Mouse (Mus musculus) heart, embryonic 14.5 days (tissue): ENCODE measurements at regions not wholly inside any gene's neighbourhood (a gene's known extent, or its start where the extent isn't known, plus 50 kb on each side); places are given as distances from the start of the nearest gene placed in this dataset.

Source experiments
- ATAC-seq: fragments of 200-750 bp; cut with Nextera tagmentation; 2 replicates; pipeline ENCODE4 v1.8.0; 2017; ENCODE audit warnings: low read depth, moderate TSS enrichment; ENCODE audit not compliant: insufficient number of reproducible peaks, insufficient read depth, low FRiP score
- H3K27ac ChIP-seq, 2 experiments: fragments of 200-500 bp in 1 of 2; fragments of 300-500 bp in 1 of 2; sonication (generic) in 1 of 2; replicated peaks in 1 of 2; 2 replicates each; pipeline ENCODE4 v1.5.1; 2012 to 2014; ENCODE audit warnings: low read depth in 2 of 2, low read length in 2 of 2, control low read depth in 1 of 2, mild to moderate bottlenecking in 1 of 2, mixed read lengths in 1 of 2; ENCODE audit not compliant: control insufficient read depth in 1 of 2, insufficient read depth in 1 of 2
- H3K27me3 ChIP-seq: fragments of 300-500 bp; sonication (generic); 2 replicates; pipeline ENCODE4 v1.6.1; 2014; ENCODE audit warnings: mild to moderate bottlenecking, low read length, control low read depth; ENCODE audit not compliant: control insufficient read depth, insufficient read depth
- H3K36me3 ChIP-seq: fragments of 300-500 bp; sonication (generic); 2 replicates; pipeline ENCODE4 v1.6.1; 2014; ENCODE audit warnings: mild to moderate bottlenecking, control low read depth, low read length, mixed read lengths; ENCODE audit not compliant: control insufficient read depth, insufficient read depth
- H3K4me1 ChIP-seq, 2 experiments: fragments of 200-500 bp in 1 of 2; fragments of 300-500 bp in 1 of 2; sonication (generic) in 1 of 2; 2 replicates each; pipeline ENCODE4 v1.6.1; 2012 to 2014; ENCODE audit warnings: low read length in 2 of 2, control low read depth in 1 of 2, mixed read lengths in 1 of 2; ENCODE audit not compliant: control insufficient read depth in 2 of 2, insufficient read depth in 2 of 2
- H3K4me2 ChIP-seq: fragments of 300-500 bp; sonication (generic); 2 replicates; pipeline ENCODE4 v1.6.1; 2014; ENCODE audit warnings: mild to moderate bottlenecking, low read length
- H3K4me3 ChIP-seq, 2 experiments: fragments of 200-500 bp in 1 of 2; fragments of 300-500 bp in 1 of 2; sonication (generic) in 1 of 2; 2 replicates each; pipeline ENCODE4 v1.5.1; 2012 to 2014; ENCODE audit warnings: low read length in 2 of 2, mild to moderate bottlenecking in 2 of 2, control low read depth in 1 of 2, low read depth in 1 of 2, moderate library complexity in 1 of 2; ENCODE audit not compliant: control insufficient read depth in 1 of 2, insufficient read depth in 1 of 2
- H3K9ac ChIP-seq: fragments of 300-500 bp; sonication (generic); 2 replicates; pipeline ENCODE4 v1.6.1; 2014; ENCODE audit warnings: mild to moderate bottlenecking, low read length
- H3K9me3 ChIP-seq: fragments of 300-500 bp; sonication (generic); 2 replicates; pipeline ENCODE4 v1.6.1; 2016; ENCODE audit warnings: low read length, control low read depth; ENCODE audit not compliant: control insufficient read depth
- WGBS: fragments of 180-500 bp; shearing (Covaris S2); extraction: QIAGEN DNeasy Blood & Tissue Kit; methylation state at CpG from one replicate; pipeline ENCODE4 v1.1.7; 2014; 5-methylcytosine and 5-hydroxymethylcytosine counted together

- H3K27ac ChIP-seq = no peak overlapping the region
- H3K4me1 ChIP-seq = no peaks in the 10 kb centered on the region; a peak in 2 of 4 replicates
- H3K9me3 ChIP-seq = no peaks in the 10 kb centered on the region
- H3K9ac ChIP-seq = no peak overlapping the region
- H3K36me3 ChIP-seq = no peaks in the 10 kb centered on the region
- ATAC-seq = no peak
- no peak overlapping the region for H3K4me2 ChIP-seq
- H3K4me3 ChIP-seq = no peak overlapping the region
- no peaks in the 10 kb centered on the region for H3K27me3 ChIP-seq
Measured at GRCm38 (mm10) chr3:149441227-149441626, 450.9 kb upstream of the Adgrl2 start.

- no peaks in the 10 kb centered on the region for H3K27me3 ChIP-seq
- no peak overlapping the region for H3K27ac ChIP-seq
- H3K4me2 ChIP-seq = no peak overlapping the region
- H3K4me1 ChIP-seq = no peaks in the 10 kb centered on the region; a peak in 1 of 4 replicates
- ATAC-seq = no peak
- 85% methylated on average over 8 of the region's 8 CpGs for WGBS
- H3K9me3 ChIP-seq = no peaks in the 10 kb centered on the region
- no peaks in the 10 kb centered on the region for H3K36me3 ChIP-seq
- H3K9ac ChIP-seq = no peak overlapping the region
- no peak overlapping the region for H3K4me3 ChIP-seq
Measured at GRCm38 (mm10) chr3:149437763-149438162, 447.4 kb upstream of the Adgrl2 start.

GRCm38 (mm10) chr3:149436944-149437343, 446.6 kb upstream of the Adgrl2 start:
- 78% methylated on average over 6 of the region's 6 CpGs for WGBS
- H3K4me1 ChIP-seq = no peaks in the 10 kb centered on the region; a peak in 1 of 4 replicates
- no peaks in the 10 kb centered on the region for H3K9me3 ChIP-seq
- no peak overlapping the region for H3K4me2 ChIP-seq
- H3K36me3 ChIP-seq = no peaks in the 10 kb centered on the region
- H3K4me3 ChIP-seq = no peak overlapping the region
- H3K27me3 ChIP-seq = no peaks in the 10 kb centered on the region
- H3K9ac ChIP-seq = no peak overlapping the region
- no peak for ATAC-seq
- no peak overlapping the region for H3K27ac ChIP-seq

- Histone ChIP-seq H3K4me2 (no peak overlapping the region), H3K4me3 (no peak overlapping the region), H3K9ac (no peak overlapping the region), H3K36me3 (no peaks in the 10 kb centered on the region), H3K9me3 (no peaks in the 10 kb centered on the region), H3K27me3 (no peaks in the 10 kb centered on the region), H3K4me1 (no peaks in the 10 kb centered on the region; a peak in 1 of 4 replicates), H3K27ac (no peak overlapping the region)
- 83% methylated on average over 8 of the region's 8 CpGs for WGBS
- ATAC-seq = no peak
Measured at GRCm38 (mm10) chr3:149436420-149436819, 446.1 kb upstream of the Adgrl2 start.

GRCm38 (mm10) chr3:149431795-149432194, 441.4 kb upstream of the Adgrl2 start:
- Histone ChIP-seq H3K4me2 (no peak overlapping the region), H3K36me3 (no peaks in the 10 kb centered on the region), H3K9me3 (no peaks in the 10 kb centered on the region), H3K27me3 (no peaks in the 10 kb centered on the region), H3K27ac (no peak overlapping the region), H3K4me3 (no peak overlapping the region), H3K9ac (no peak overlapping the region), H3K4me1 (no peaks in the 10 kb centered on the region; a peak in 1 of 4 replicates)
- 91% methylated on average over 10 of the region's 10 CpGs for WGBS
- ATAC-seq = no peak

GRCm38 (mm10) chr3:149426023-149426759, 435.8 kb upstream of the Adgrl2 start:
- Histone ChIP-seq H3K4me2 (no peak overlapping the region), H3K9ac (no peak overlapping the region), H3K36me3 (no peaks in the 10 kb centered on the region), H3K27ac (no peak overlapping the region), H3K9me3 (no peaks in the 10 kb centered on the region), H3K4me3 (no peak overlapping the region), H3K27me3 (no peaks in the 10 kb centered on the region), H3K4me1 (no peaks in the 10 kb centered on the region)
- no peak for ATAC-seq
- WGBS = 71% methylated on average over 18 of the region's 18 CpGs

GRCm38 (mm10) chr3:149424306-149424705, 434.0 kb upstream of the Adgrl2 start:
- 67% methylated on average over 1 of the region's 1 CpGs for WGBS
- H3K9me3 ChIP-seq = no peaks in the 10 kb centered on the region
- no peaks in the 10 kb centered on the region for H3K27me3 ChIP-seq
- no peak overlapping the region for H3K4me2 ChIP-seq
- no peak overlapping the region for H3K9ac ChIP-seq
- no peak for ATAC-seq
- no peaks in the 10 kb centered on the region for H3K4me1 ChIP-seq
- no peak overlapping the region for H3K27ac ChIP-seq
- no peak overlapping the region for H3K4me3 ChIP-seq
- H3K36me3 ChIP-seq = no peaks in the 10 kb centered on the region

- no peaks in the 10 kb centered on the region for H3K36me3 ChIP-seq
- no peak overlapping the region for H3K4me3 ChIP-seq
- H3K27me3 ChIP-seq = no peaks in the 10 kb centered on the region
- WGBS = 69% methylated on average over 9 of the region's 9 CpGs
- no peak for ATAC-seq
- no peak overlapping the region for H3K27ac ChIP-seq
- no peaks in the 10 kb centered on the region for H3K9me3 ChIP-seq
- H3K9ac ChIP-seq = no peak overlapping the region
- H3K4me1 ChIP-seq = no peaks in the 10 kb centered on the region
- no peak overlapping the region for H3K4me2 ChIP-seq
Measured at GRCm38 (mm10) chr3:149423491-149423890, 433.1 kb upstream of the Adgrl2 start.
